Mouse (Mus musculus): Measurements from ENCODE around the gene Runx1. TPM values are rescaled to one million over a fixed set of nuclear protein-coding genes. Genes with fewer than 3 reads are reported as not detected.

Gene Runx1
- polyA plus RNA-seq, 1 experiment from 2014 or later: 9.1 TPM

DNA sequence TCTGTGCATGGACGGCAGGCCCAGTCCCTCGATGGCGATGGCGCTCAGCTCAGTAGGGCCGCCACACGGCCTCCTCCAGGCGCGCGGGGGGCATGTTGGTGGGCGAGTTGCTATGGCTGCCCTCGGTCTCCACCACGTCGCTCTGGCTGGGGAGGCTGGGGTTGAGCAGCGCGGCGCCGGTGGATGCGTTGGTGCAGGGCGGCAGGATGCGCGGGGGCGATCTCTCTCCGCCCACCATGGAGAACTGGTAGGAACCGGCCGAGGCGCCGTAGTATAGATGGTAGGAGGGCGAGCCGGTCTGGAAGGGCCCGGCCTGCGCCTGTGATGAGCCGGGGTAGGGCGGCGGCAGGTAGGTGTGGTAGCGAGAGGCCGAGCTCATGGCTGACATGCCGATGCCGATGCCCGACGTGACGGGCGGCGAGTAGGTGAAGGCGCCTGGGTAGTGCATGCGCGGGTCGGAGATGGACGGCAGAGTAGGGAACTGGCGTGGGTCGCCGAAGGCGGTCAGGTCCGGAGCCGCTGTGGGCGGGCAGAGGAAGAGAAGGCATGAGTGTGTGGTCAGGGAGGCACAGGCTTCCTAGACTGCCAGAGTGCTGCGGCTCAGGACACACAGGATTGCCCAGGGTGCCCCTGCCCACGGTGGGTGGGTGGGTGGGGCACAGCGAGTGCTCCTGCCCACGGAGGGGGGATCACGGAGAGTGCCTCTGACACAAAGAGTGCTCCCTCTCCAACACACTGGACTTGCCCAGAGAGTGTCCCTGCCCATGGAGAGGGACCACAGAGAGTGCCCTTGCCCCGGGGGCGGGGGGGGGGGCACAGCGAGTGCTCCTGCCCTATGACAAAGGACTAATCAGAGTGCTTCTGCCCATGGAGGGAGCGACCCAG is 220.1 kb downstream of the Runx1 start:
- H3K9me3 ChIP-seq (ENCODE audit: low read length): no peaks in the 10 kb centered on the region
- no peaks in the 10 kb centered on the region for H3K27me3 ChIP-seq (replicated peaks; ENCODE audit: insufficient read depth, low read length)
- peak overlapping the region; percentile 50 for H3K4me2 ChIP-seq (replicated peaks; ENCODE audit: low read depth, low read length)
- no peak for TF ChIP-seq CTCF (IDR thresholded peaks at IDR 0.05)
- TF ChIP-seq EP300 (IDR thresholded peaks at IDR 0.05): no peak
- peak; percentile 27 for ATAC-seq
- peak overlapping the region; percentile 26; the same call in 1 of the 2 replicates for H3K4me3 ChIP-seq (ENCODE audit: low read depth, low read length)
- peaks cover 16% of the 10 kb centered on the region; the same call in 1 of the 2 replicates for H3K4me1 ChIP-seq (ENCODE audit: insufficient read depth, low read depth, low read length)
- no peak for DNase-seq (ENCODE audit: low spot score)
- 20% methylated on average over 46 of the region's 64 CpGs for WGBS
- peak overlapping the region; percentile 8; the same call in 1 of the 2 replicates for H3K9ac ChIP-seq (replicated peaks; ENCODE audit: low read depth)
- H3K36me3 ChIP-seq (ENCODE audit: insufficient read depth, low read length): no peaks in the 10 kb centered on the region
- H3K27ac ChIP-seq (ENCODE audit: low read length): no peak overlapping the region

DNA sequence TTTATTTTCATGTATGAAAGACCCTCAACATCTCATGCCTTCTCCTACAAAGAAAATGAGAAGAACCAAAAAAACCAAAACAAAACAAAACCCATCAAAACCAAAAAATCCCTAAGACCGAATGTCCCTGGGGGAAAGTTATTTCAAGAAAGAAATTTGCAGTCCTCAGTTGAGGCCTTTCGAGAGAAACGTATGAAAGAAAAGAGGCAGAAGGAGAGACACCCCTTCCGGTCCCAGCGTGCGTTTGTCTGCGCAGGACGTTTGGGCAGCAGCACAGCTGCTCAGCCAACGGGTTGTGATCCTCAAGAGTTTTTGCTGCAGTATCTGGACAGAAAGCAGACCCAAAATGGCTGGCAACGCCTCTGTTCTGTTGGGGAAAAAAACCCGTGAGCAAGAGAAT is 223.4 kb downstream of the Runx1 start:
- 77% methylated on average over 11 of the region's 11 CpGs for WGBS

DNA sequence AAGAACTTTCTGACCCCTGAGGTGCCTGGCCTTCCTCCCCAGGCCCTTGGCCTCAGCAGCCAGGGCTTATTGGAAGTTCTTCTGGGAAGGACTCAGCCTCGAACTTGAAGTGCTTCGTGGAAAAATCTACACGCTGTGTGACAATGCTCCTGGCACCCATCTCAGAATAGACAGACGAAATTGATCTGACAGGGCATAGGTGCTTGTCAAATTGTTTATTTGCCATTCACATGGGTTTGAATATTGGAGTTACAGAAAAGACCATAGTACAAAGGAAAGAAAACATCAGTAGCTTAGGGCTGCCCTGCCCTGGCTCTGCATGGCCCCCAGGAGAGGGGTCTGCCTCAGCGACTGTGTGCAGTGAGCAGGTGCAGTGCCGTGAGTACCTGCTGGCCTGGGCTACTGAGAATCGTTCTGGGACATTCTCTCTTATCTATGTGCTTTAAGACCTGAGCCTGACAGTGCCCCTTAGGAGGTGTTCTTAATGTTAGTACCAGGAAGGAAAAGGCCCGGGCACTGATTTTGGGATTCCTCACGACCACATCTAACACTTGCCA is 224.6 kb downstream of the Runx1 start:
- 64% methylated on average over 9 of the region's 9 CpGs for WGBS

More for the DNA sequence above, 223.4 kb downstream of the Runx1 start:
- no peaks in the 10 kb centered on the region for H3K9me3 ChIP-seq (ENCODE audit: low read length)
- peaks cover 6% of the 10 kb centered on the region; the same call in 1 of the 2 replicates for H3K4me1 ChIP-seq (ENCODE audit: insufficient read depth, low read depth, low read length)
- ATAC-seq: no peak
- no peak overlapping the region for H3K4me2 ChIP-seq (replicated peaks; ENCODE audit: low read depth, low read length)
- H3K27me3 ChIP-seq (replicated peaks; ENCODE audit: insufficient read depth, low read length): no peaks in the 10 kb centered on the region
- no peaks in the 10 kb centered on the region for H3K36me3 ChIP-seq (ENCODE audit: insufficient read depth, low read length)
- TF ChIP-seq CTCF (IDR thresholded peaks at IDR 0.05): no peak
- no peak for TF ChIP-seq EP300 (IDR thresholded peaks at IDR 0.05)
- no peak overlapping the region for H3K9ac ChIP-seq (replicated peaks; ENCODE audit: low read depth)
- no peak overlapping the region for H3K4me3 ChIP-seq (ENCODE audit: low read depth, low read length)
- H3K27ac ChIP-seq (ENCODE audit: low read length): no peak overlapping the region
- DNase-seq (ENCODE audit: low spot score): no peak

DNA sequence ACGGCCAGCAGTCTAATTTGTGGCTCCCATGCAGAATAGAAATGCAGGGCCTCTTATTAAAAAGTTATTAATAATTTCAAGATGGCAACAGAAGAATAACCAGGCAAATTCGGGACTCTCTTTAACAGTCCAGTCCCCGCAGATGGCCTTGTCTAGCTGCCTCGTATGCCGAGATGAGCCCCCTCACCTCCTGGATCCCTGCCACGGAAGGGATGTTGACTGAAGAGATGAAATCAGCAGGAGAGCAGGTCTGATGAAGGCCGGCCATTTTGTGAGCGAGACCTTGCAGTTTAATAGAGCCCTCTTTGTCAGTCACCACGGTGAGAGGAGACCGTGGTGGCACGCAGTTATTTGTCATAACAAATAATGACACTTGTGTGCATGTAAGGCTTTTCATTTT is 226.5 kb downstream of the Runx1 start:
- TF ChIP-seq EP300 (IDR thresholded peaks at IDR 0.05): no peak
- no peak for TF ChIP-seq CTCF (IDR thresholded peaks at IDR 0.05)
- no peaks in the 10 kb centered on the region for H3K36me3 ChIP-seq (ENCODE audit: insufficient read depth, low read length)
- DNase-seq (ENCODE audit: low spot score) (no peak), ATAC-seq (no peak)
- no peaks in the 10 kb centered on the region for H3K9me3 ChIP-seq (ENCODE audit: low read length)
- H3K4me3 ChIP-seq (ENCODE audit: low read depth, low read length): no peak overlapping the region
- no peaks in the 10 kb centered on the region for H3K4me1 ChIP-seq (ENCODE audit: insufficient read depth, low read depth, low read length)
- no peak overlapping the region for H3K27ac ChIP-seq (ENCODE audit: low read length)
- no peaks in the 10 kb centered on the region for H3K27me3 ChIP-seq (replicated peaks; ENCODE audit: insufficient read depth, low read length)
- 66% methylated on average over 11 of the region's 11 CpGs for WGBS
- no peak overlapping the region for H3K4me2 ChIP-seq (replicated peaks; ENCODE audit: low read depth, low read length)
- H3K9ac ChIP-seq (replicated peaks; ENCODE audit: low read depth): no peak overlapping the region

More for the DNA sequence above, 224.6 kb downstream of the Runx1 start:
- no peak for ATAC-seq
- Histone ChIP-seq H3K27me3 (replicated peaks; ENCODE audit: insufficient read depth, low read length) (no peaks in the 10 kb centered on the region), H3K4me3 (ENCODE audit: low read depth, low read length) (no peak overlapping the region), H3K27ac (ENCODE audit: low read length) (no peak overlapping the region), H3K9me3 (ENCODE audit: low read length) (no peaks in the 10 kb centered on the region), H3K4me2 (replicated peaks; ENCODE audit: low read depth, low read length) (no peak overlapping the region), H3K36me3 (ENCODE audit: insufficient read depth, low read length) (no peaks in the 10 kb centered on the region), H3K4me1 (ENCODE audit: insufficient read depth, low read depth, low read length) (peaks cover 6% of the 10 kb centered on the region; the same call in 1 of the 2 replicates), H3K9ac (replicated peaks; ENCODE audit: low read depth) (no peak overlapping the region)
- no peak for DNase-seq (ENCODE audit: low spot score)
- TF ChIP-seq CTCF (IDR thresholded peaks at IDR 0.05) (no peak), EP300 (IDR thresholded peaks at IDR 0.05) (no peak)

- H3K9ac ChIP-seq (replicated peaks; ENCODE audit: low read depth): no peak overlapping the region
- DNase-seq (ENCODE audit: low spot score): no peak
- TF ChIP-seq CTCF (IDR thresholded peaks at IDR 0.05) (no peak), EP300 (IDR thresholded peaks at IDR 0.05) (no peak)
- H3K27me3 ChIP-seq (replicated peaks; ENCODE audit: insufficient read depth, low read length): no peaks in the 10 kb centered on the region
- no peak overlapping the region for H3K4me3 ChIP-seq (ENCODE audit: low read depth, low read length)
- no peak for ATAC-seq
- no peak overlapping the region for H3K27ac ChIP-seq (ENCODE audit: low read length)
- H3K4me1 ChIP-seq (ENCODE audit: insufficient read depth, low read depth, low read length): no peaks in the 10 kb centered on the region
- no peaks in the 10 kb centered on the region for H3K9me3 ChIP-seq (ENCODE audit: low read length)
- H3K36me3 ChIP-seq (ENCODE audit: insufficient read depth, low read length): no peaks in the 10 kb centered on the region
- 57% methylated on average over 11 of the region's 11 CpGs for WGBS
- no peak overlapping the region for H3K4me2 ChIP-seq (replicated peaks; ENCODE audit: low read depth, low read length)
Measured at GRCm38 (mm10) chr16:92597655-92598054, 228.3 kb downstream of the Runx1 start.

DNA sequence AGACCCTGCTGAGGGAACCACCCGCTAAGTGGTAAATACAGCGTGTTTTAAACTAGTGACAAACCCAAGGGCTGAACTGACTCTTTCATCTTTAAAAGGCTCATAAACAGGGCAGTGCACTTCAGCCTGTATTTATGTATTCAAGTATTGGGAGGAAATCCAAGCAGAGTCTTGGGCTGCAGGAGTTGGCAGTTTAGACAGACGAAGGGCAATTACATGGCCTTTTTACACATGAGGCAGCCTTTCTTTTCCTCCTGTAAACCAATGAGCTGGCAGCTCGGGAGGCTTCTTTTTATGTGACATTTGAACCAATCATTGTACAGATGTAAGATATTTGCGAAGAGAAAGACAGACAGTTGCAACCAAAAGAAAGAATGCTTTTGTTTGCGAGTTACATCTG is 233.7 kb downstream of the Runx1 start:
- Histone ChIP-seq H3K9ac (replicated peaks; ENCODE audit: low read depth) (no peak overlapping the region), H3K36me3 (ENCODE audit: insufficient read depth, low read length) (no peaks in the 10 kb centered on the region), H3K9me3 (ENCODE audit: low read length) (no peaks in the 10 kb centered on the region), H3K4me2 (replicated peaks; ENCODE audit: low read depth, low read length) (no peak overlapping the region), H3K27me3 (replicated peaks; ENCODE audit: insufficient read depth, low read length) (no peaks in the 10 kb centered on the region), H3K4me3 (ENCODE audit: low read depth, low read length) (no peak overlapping the region), H3K4me1 (ENCODE audit: insufficient read depth, low read depth, low read length) (no peaks in the 10 kb centered on the region), H3K27ac (ENCODE audit: low read length) (no peak overlapping the region)
- TF ChIP-seq EP300 (IDR thresholded peaks at IDR 0.05) (no peak), CTCF (IDR thresholded peaks at IDR 0.05) (no peak)
- ATAC-seq (no peak; the same call in 1 of the 2 replicates), DNase-seq (ENCODE audit: low spot score) (no peak)
- 49% methylated on average over 6 of the region's 6 CpGs for WGBS
